Mouse (Mus musculus): ENCODE data around the gene Osbpl7. TPM values are rescaled to one million over a fixed set of nuclear protein-coding genes. Genes with fewer than 3 reads are reported as not detected.

Gene Osbpl7
- total and polyA plus RNA-seq, 2 experiments from 2014 or later, result 12.5 to 14.6 TPM

- peak; percentile 72 for TF ChIP-seq CTCF (IDR thresholded peaks at IDR 0.05; ENCODE audit: low read depth)
- WGBS, result 44% methylated on average over 11 of the region's 11 CpGs
- H3K4me1 ChIP-seq (ENCODE audit: insufficient read depth, low read length), result no peaks in the 10 kb centered on the region
- peak; percentile 34 for DNase-seq (ENCODE audit: low spot score)
- no peaks in the 10 kb centered on the region for H3K27me3 ChIP-seq (ENCODE audit: insufficient read depth, low read length)
- H3K4me3 ChIP-seq (ENCODE audit: low read length), result no peak overlapping the region
- no peak overlapping the region for H3K27ac ChIP-seq
- H3K9ac ChIP-seq (replicated peaks; ENCODE audit: low read length), result no peak overlapping the region
- H3K4me2 ChIP-seq (ENCODE audit: low read depth, low read length), result no peak overlapping the region
- ATAC-seq, result no peak
- no peaks in the 10 kb centered on the region for H3K36me3 ChIP-seq (ENCODE audit: insufficient read depth, low read length)
- no peaks in the 10 kb centered on the region for H3K9me3 ChIP-seq (ENCODE audit: low read length)
Measured at GRCm38 (mm10) chr11:97082977-97083376, 32.5 kb downstream of the Osbpl7 start.

- H3K4me3 ChIP-seq (ENCODE audit: low read length), result no peak overlapping the region
- H3K27me3 ChIP-seq (ENCODE audit: insufficient read depth, low read length), result no peaks in the 10 kb centered on the region
- no peaks in the 10 kb centered on the region for H3K9me3 ChIP-seq (ENCODE audit: low read length)
- no peak for TF ChIP-seq CTCF (IDR thresholded peaks at IDR 0.05; ENCODE audit: low read depth)
- no peak overlapping the region for H3K4me2 ChIP-seq (ENCODE audit: low read depth, low read length)
- H3K9ac ChIP-seq (replicated peaks; ENCODE audit: low read length), result no peak overlapping the region
- H3K4me1 ChIP-seq (ENCODE audit: insufficient read depth, low read length), result no peaks in the 10 kb centered on the region
- 41% methylated on average over 22 of the region's 22 CpGs for WGBS
- no peak for DNase-seq (ENCODE audit: low spot score)
- no peak overlapping the region for H3K27ac ChIP-seq
- 0 out of 2 replicates have a peak, but pooled peaks have one; percentile 32 for ATAC-seq
- no peaks in the 10 kb centered on the region for H3K36me3 ChIP-seq (ENCODE audit: insufficient read depth, low read length)
Measured at GRCm38 (mm10) chr11:97083401-97084140, 33.1 kb downstream of the Osbpl7 start.

GRCm38 (mm10) chr11:97084821-97085505 lies 34.5 kb downstream of the Osbpl7 start:
- Histone ChIP-seq H3K36me3 (ENCODE audit: insufficient read depth, low read length) (no peaks in the 10 kb centered on the region), H3K9me3 (ENCODE audit: low read length) (no peaks in the 10 kb centered on the region), H3K4me2 (ENCODE audit: low read depth, low read length) (no peak overlapping the region), H3K4me3 (ENCODE audit: low read length) (no peak overlapping the region), H3K27me3 (ENCODE audit: insufficient read depth, low read length) (no peaks in the 10 kb centered on the region), H3K9ac (replicated peaks; ENCODE audit: low read length) (no peak overlapping the region), H3K4me1 (ENCODE audit: insufficient read depth, low read length) (no peaks in the 10 kb centered on the region), H3K27ac (no peak overlapping the region)
- WGBS, result 87% methylated on average over 15 of the region's 15 CpGs
- DNase-seq (ENCODE audit: low spot score) (no peak), ATAC-seq (no peak)
- no peak for TF ChIP-seq CTCF (IDR thresholded peaks at IDR 0.05; ENCODE audit: low read depth)

- no peak for DNase-seq (ENCODE audit: low spot score)
Measured at GRCm38 (mm10) chr11:97086365-97086764, 35.9 kb downstream of the Osbpl7 start.

GRCm38 (mm10) chr11:97094600-97094999 lies 44.2 kb downstream of the Osbpl7 start:
- Histone ChIP-seq H3K4me1 (ENCODE audit: insufficient read depth, low read length) (no peaks in the 10 kb centered on the region), H3K27me3 (ENCODE audit: insufficient read depth, low read length) (peaks cover 5% of the 10 kb centered on the region; the same call in 1 of the 2 replicates), H3K36me3 (ENCODE audit: insufficient read depth, low read length) (no peaks in the 10 kb centered on the region), H3K9ac (replicated peaks; ENCODE audit: low read length) (no peak overlapping the region), H3K4me2 (ENCODE audit: low read depth, low read length) (no peak overlapping the region), H3K4me3 (ENCODE audit: low read length) (no peak overlapping the region), H3K27ac (no peak overlapping the region), H3K9me3 (ENCODE audit: low read length) (no peaks in the 10 kb centered on the region)
- no peak for DNase-seq (ENCODE audit: low spot score)
- TF ChIP-seq CTCF (IDR thresholded peaks at IDR 0.05; ENCODE audit: low read depth), result no peak
- ATAC-seq, result no peak
- 74% methylated on average over 2 of the region's 2 CpGs for WGBS

More at GRCm38 (mm10) chr11:97086365-97086764, 35.9 kb downstream of the Osbpl7 start:
- ATAC-seq, result no peak
- 72% methylated on average over 6 of the region's 6 CpGs for WGBS
- no peak for TF ChIP-seq CTCF (IDR thresholded peaks at IDR 0.05; ENCODE audit: low read depth)
- H3K9ac ChIP-seq (replicated peaks; ENCODE audit: low read length), result no peak overlapping the region
- H3K9me3 ChIP-seq (ENCODE audit: low read length), result no peaks in the 10 kb centered on the region
- H3K27ac ChIP-seq, result no peak overlapping the region
- no peaks in the 10 kb centered on the region for H3K36me3 ChIP-seq (ENCODE audit: insufficient read depth, low read length)
- H3K4me2 ChIP-seq (ENCODE audit: low read depth, low read length), result no peak overlapping the region
- H3K4me1 ChIP-seq (ENCODE audit: insufficient read depth, low read length), result no peaks in the 10 kb centered on the region
- H3K4me3 ChIP-seq (ENCODE audit: low read length), result no peak overlapping the region
- no peaks in the 10 kb centered on the region for H3K27me3 ChIP-seq (ENCODE audit: insufficient read depth, low read length)

- no peak overlapping the region for H3K9ac ChIP-seq (replicated peaks; ENCODE audit: low read length)
- no peak for ATAC-seq
- no peak for TF ChIP-seq CTCF (IDR thresholded peaks at IDR 0.05; ENCODE audit: low read depth)
- H3K36me3 ChIP-seq (ENCODE audit: insufficient read depth, low read length), result no peaks in the 10 kb centered on the region
- no peak for DNase-seq (ENCODE audit: low spot score)
- no peak overlapping the region for H3K27ac ChIP-seq
- peaks cover 5% of the 10 kb centered on the region; the same call in 1 of the 2 replicates for H3K27me3 ChIP-seq (ENCODE audit: insufficient read depth, low read length)
- H3K4me2 ChIP-seq (ENCODE audit: low read depth, low read length), result no peak overlapping the region
- H3K4me1 ChIP-seq (ENCODE audit: insufficient read depth, low read length), result no peaks in the 10 kb centered on the region
- 28% methylated on average over 18 of the region's 18 CpGs for WGBS
- H3K4me3 ChIP-seq (ENCODE audit: low read length), result no peak overlapping the region
- H3K9me3 ChIP-seq (ENCODE audit: low read length), result no peaks in the 10 kb centered on the region
Measured at GRCm38 (mm10) chr11:97098791-97099190, 48.4 kb downstream of the Osbpl7 start.
